Mouse (Mus musculus): ENCODE results near the gene Zfp426. TPM values are rescaled to one million over a fixed set of nuclear protein-coding genes. Genes with fewer than 3 reads are reported as not detected.

Zfp426 gene
- polyA plus RNA-seq, 1 experiment from 2014 or later, result 40.5 TPM

DNA sequence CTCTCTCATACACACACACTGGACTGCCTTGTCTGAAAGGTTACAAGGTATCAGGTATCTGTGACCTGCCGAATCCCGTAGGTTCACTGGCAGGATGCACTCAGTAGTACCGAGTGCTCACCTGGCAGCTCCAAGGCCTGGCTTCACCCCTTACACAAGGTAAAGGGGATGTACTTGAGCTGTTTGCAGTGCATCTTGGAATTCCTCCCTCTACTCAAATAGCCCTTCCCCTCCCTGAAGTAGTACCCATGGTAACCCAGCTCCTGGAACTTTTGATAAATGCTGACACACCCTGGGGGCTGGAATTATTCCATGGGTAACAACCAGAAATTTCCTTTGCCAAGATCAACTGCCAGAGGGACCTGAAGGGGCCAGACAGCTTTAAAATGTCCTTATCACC, 21.5 kb upstream of the Zfp426 start:
- 94% methylated on average over 3 of the region's 3 CpGs for WGBS
- Histone ChIP-seq H3K27me3 (replicated peaks; ENCODE audit: control insufficient read depth, insufficient read depth, low read length) (no peaks in the 10 kb centered on the region), H3K4me3 (ENCODE audit: low read depth, low read length) (no peak overlapping the region), H3K9ac (ENCODE audit: low read length) (no peak overlapping the region), H3K36me3 (ENCODE audit: control insufficient read depth, insufficient read depth, low read length) (peaks cover 60% of the 10 kb centered on the region), H3K9me3 (replicated peaks; ENCODE audit: control insufficient read depth, low read length) (no peaks in the 10 kb centered on the region), H3K27ac (ENCODE audit: low read depth, low read length) (no peak overlapping the region), H3K4me1 (ENCODE audit: control insufficient read depth, insufficient read depth, low read length) (peaks cover 12% of the 10 kb centered on the region), H3K4me2 (ENCODE audit: low read length) (no peak overlapping the region)
- DNase-seq (ENCODE audit: low spot score) (no peak), ATAC-seq (no peak)

- ATAC-seq, result no peak
- Histone ChIP-seq H3K4me1 (ENCODE audit: control insufficient read depth, insufficient read depth, low read length) (peaks cover 2% of the 10 kb centered on the region; the same call in 1 of the 2 replicates), H3K4me3 (ENCODE audit: low read depth, low read length) (no peak overlapping the region), H3K36me3 (ENCODE audit: control insufficient read depth, insufficient read depth, low read length) (peaks cover 55% of the 10 kb centered on the region), H3K4me2 (ENCODE audit: low read length) (no peak overlapping the region), H3K9me3 (replicated peaks; ENCODE audit: control insufficient read depth, low read length) (no peaks in the 10 kb centered on the region), H3K27me3 (replicated peaks; ENCODE audit: control insufficient read depth, insufficient read depth, low read length) (no peaks in the 10 kb centered on the region), H3K27ac (ENCODE audit: low read depth, low read length) (no peak overlapping the region), H3K9ac (ENCODE audit: low read length) (no peak overlapping the region)
- 86% methylated on average over 8 of the region's 8 CpGs for WGBS
- no peak for DNase-seq (ENCODE audit: low spot score)
These were observed 20.2 kb upstream of the Zfp426 start for GRCm38 (mm10) chr9:20512714-20513113.

GRCm38 (mm10) chr9:20511645-20512044, 19.1 kb upstream of the Zfp426 start:
- Histone ChIP-seq H3K27me3 (replicated peaks; ENCODE audit: control insufficient read depth, insufficient read depth, low read length) (no peaks in the 10 kb centered on the region), H3K36me3 (ENCODE audit: control insufficient read depth, insufficient read depth, low read length) (peaks cover 63% of the 10 kb centered on the region), H3K4me3 (ENCODE audit: low read depth, low read length) (no peak overlapping the region), H3K4me2 (ENCODE audit: low read length) (no peak overlapping the region), H3K27ac (ENCODE audit: low read depth, low read length) (no peak overlapping the region), H3K9me3 (replicated peaks; ENCODE audit: control insufficient read depth, low read length) (no peaks in the 10 kb centered on the region), H3K4me1 (ENCODE audit: control insufficient read depth, insufficient read depth, low read length) (peaks cover 2% of the 10 kb centered on the region; the same call in 1 of the 2 replicates), H3K9ac (ENCODE audit: low read length) (no peak overlapping the region)
- ATAC-seq, result no peak
- DNase-seq (ENCODE audit: low spot score), result no peak
- WGBS, result 96% methylated on average over 4 of the region's 4 CpGs

DNA sequence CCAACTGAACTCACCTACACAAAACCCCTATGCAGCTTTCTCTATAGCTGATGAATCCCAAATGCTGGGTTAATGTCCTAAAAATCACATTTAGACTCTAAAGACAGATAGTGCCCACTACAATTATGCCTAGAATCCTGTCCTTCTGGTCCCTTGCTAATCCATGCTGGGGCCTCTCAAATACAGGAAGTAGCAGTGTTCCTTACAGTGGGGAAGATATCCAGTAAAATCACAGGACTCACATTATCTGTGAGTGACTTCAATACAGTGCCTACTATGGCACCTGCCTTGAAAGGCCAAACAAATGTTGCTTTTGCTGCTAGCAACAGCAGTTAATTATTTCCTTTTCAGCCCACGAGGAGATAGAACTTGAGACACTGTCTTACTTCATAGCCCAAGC, 17.8 kb upstream of the Zfp426 start:
- WGBS, result 79% methylated on average over 1 of the region's 1 CpGs
- no peaks in the 10 kb centered on the region for H3K27me3 ChIP-seq (replicated peaks; ENCODE audit: control insufficient read depth, insufficient read depth, low read length)
- no peak overlapping the region for H3K4me3 ChIP-seq (ENCODE audit: low read depth, low read length)
- no peak for DNase-seq (ENCODE audit: low spot score)
- H3K9me3 ChIP-seq (replicated peaks; ENCODE audit: control insufficient read depth, low read length), result no peaks in the 10 kb centered on the region
- ATAC-seq, result no peak
- H3K4me2 ChIP-seq (ENCODE audit: low read length), result no peak overlapping the region
- H3K36me3 ChIP-seq (ENCODE audit: control insufficient read depth, insufficient read depth, low read length), result peaks cover 69% of the 10 kb centered on the region
- no peak overlapping the region for H3K27ac ChIP-seq (ENCODE audit: low read depth, low read length)
- H3K4me1 ChIP-seq (ENCODE audit: control insufficient read depth, insufficient read depth, low read length), result peaks cover 2% of the 10 kb centered on the region; the same call in 1 of the 2 replicates
- no peak overlapping the region for H3K9ac ChIP-seq (ENCODE audit: low read length)

DNA sequence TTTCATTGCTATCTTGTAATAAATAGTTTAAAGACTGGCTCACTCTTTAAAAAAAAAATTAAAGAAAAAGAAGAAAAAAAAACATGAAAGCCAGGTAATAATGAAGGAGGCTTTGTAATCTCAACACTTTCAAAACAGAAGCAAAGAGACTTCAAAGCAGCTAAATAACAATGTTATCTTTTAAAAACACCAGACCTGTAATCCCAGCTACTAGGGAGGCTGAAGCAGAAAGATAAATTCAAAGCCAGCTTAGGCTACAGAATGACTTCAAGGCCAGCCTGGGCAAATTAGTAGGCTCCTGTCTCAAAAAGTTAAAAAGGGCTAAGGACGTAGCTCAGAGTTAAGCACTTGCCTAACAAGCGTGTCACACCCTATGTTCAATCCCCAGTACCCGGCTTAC, 17.1 kb upstream of the Zfp426 start:
- no peak overlapping the region for H3K9ac ChIP-seq (ENCODE audit: low read length)
- no peak overlapping the region for H3K4me2 ChIP-seq (ENCODE audit: low read length)
- DNase-seq (ENCODE audit: low spot score) (no peak), ATAC-seq (no peak)
- no peaks in the 10 kb centered on the region for H3K27me3 ChIP-seq (replicated peaks; ENCODE audit: control insufficient read depth, insufficient read depth, low read length)
- no peak overlapping the region for H3K27ac ChIP-seq (ENCODE audit: low read depth, low read length)
- H3K36me3 ChIP-seq (ENCODE audit: control insufficient read depth, insufficient read depth, low read length), result peaks cover 69% of the 10 kb centered on the region
- no peak overlapping the region for H3K4me3 ChIP-seq (ENCODE audit: low read depth, low read length)
- H3K4me1 ChIP-seq (ENCODE audit: control insufficient read depth, insufficient read depth, low read length), result no peaks in the 10 kb centered on the region; the same call in 1 of the 2 replicates
- H3K9me3 ChIP-seq (replicated peaks; ENCODE audit: control insufficient read depth, low read length), result no peaks in the 10 kb centered on the region
- WGBS, result 76% methylated on average over 3 of the region's 3 CpGs

- Histone ChIP-seq H3K36me3 (ENCODE audit: control insufficient read depth, insufficient read depth, low read length) (peaks cover 77% of the 10 kb centered on the region), H3K4me1 (ENCODE audit: control insufficient read depth, insufficient read depth, low read length) (no peaks in the 10 kb centered on the region), H3K27me3 (replicated peaks; ENCODE audit: control insufficient read depth, insufficient read depth, low read length) (no peaks in the 10 kb centered on the region), H3K9me3 (replicated peaks; ENCODE audit: control insufficient read depth, low read length) (no peaks in the 10 kb centered on the region), H3K4me3 (ENCODE audit: low read depth, low read length) (no peak overlapping the region), H3K27ac (ENCODE audit: low read depth, low read length) (no peak overlapping the region), H3K9ac (ENCODE audit: low read length) (no peak overlapping the region), H3K4me2 (ENCODE audit: low read length) (no peak overlapping the region)
- no peak for ATAC-seq
- 92% methylated on average over 5 of the region's 5 CpGs for whole genome bisulfite sequencing
- no peak for DNase-seq (ENCODE audit: low spot score)
These were observed 12.3 kb upstream of the Zfp426 start for GRCm38 (mm10) chr9:20504801-20505200.

- Histone ChIP-seq H3K9me3 (replicated peaks; ENCODE audit: control insufficient read depth, low read length) (no peaks in the 10 kb centered on the region), H3K4me1 (ENCODE audit: control insufficient read depth, insufficient read depth, low read length) (peaks cover 8% of the 10 kb centered on the region), H3K36me3 (ENCODE audit: control insufficient read depth, insufficient read depth, low read length) (peaks cover 28% of the 10 kb centered on the region), H3K27ac (ENCODE audit: low read depth, low read length) (peak overlapping the region; percentile 84), H3K4me2 (ENCODE audit: low read length) (peak overlapping the region; percentile 82), H3K27me3 (replicated peaks; ENCODE audit: control insufficient read depth, insufficient read depth, low read length) (no peaks in the 10 kb centered on the region), H3K4me3 (ENCODE audit: low read depth, low read length) (peak overlapping the region; percentile 53), H3K9ac (ENCODE audit: low read length) (peak overlapping the region; percentile 73)
- ATAC-seq (no peak), DNase-seq (ENCODE audit: low spot score) (no peak)
- WGBS, result 10% methylated on average over 9 of the region's 9 CpGs
These were observed 735 bp upstream of the Zfp426 start for GRCm38 (mm10) chr9:20493281-20493680.

DNA sequence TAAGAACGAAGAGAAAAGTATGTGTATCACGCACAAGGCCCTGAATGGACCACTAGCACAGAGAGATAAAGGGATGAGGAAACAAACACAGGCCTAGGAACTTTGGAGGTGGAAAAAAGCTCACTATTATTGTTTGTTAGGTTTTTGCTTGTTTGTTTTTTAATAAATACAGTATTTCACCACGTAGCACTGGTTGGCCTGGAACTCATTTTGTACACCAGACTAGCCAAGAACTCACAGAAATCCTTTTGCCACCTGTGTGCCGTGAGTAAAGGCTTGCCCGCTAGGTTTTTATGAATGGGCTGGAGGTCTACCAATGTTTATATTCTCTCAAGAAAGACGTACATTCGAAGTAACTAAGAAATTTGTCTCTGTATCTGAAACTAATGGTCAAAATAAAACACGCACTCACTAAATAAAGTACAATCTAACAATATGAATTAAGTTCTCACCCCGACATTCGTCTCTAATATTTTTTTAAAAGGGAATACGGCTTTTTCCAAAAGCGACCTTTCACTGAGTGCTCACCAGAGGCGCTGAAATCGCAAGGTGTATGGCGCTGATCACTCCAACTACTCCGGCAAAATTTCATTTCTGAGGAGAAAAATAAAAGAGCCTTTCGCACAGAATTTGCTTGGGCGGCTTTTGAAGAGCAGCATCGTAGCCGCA, 554 bp downstream of the Zfp426 start:
- H3K27me3 ChIP-seq (replicated peaks; ENCODE audit: control insufficient read depth, insufficient read depth, low read length), result no peaks in the 10 kb centered on the region
- peaks cover 8% of the 10 kb centered on the region for H3K4me1 ChIP-seq (ENCODE audit: control insufficient read depth, insufficient read depth, low read length)
- peak overlapping the region; percentile 84 for H3K27ac ChIP-seq (ENCODE audit: low read depth, low read length)
- H3K4me2 ChIP-seq (ENCODE audit: low read length), result peak overlapping the region; percentile 82
- peaks cover 16% of the 10 kb centered on the region for H3K36me3 ChIP-seq (ENCODE audit: control insufficient read depth, insufficient read depth, low read length)
- WGBS, result 11% methylated on average over 20 of the region's 20 CpGs
- ATAC-seq (no peak), DNase-seq (ENCODE audit: low spot score) (peak; percentile 20)
- H3K4me3 ChIP-seq (ENCODE audit: low read depth, low read length), result peak overlapping the region; percentile 53
- no peaks in the 10 kb centered on the region for H3K9me3 ChIP-seq (replicated peaks; ENCODE audit: control insufficient read depth, low read length)
- H3K9ac ChIP-seq (ENCODE audit: low read length), result peak overlapping the region; percentile 73

GRCm38 (mm10) chr9:20489536-20489935, 3.0 kb downstream of the Zfp426 start:
- no peak overlapping the region for H3K9ac ChIP-seq (ENCODE audit: low read length)
- no peak overlapping the region for H3K4me2 ChIP-seq (ENCODE audit: low read length)
- no peak overlapping the region for H3K27ac ChIP-seq (ENCODE audit: low read depth, low read length)
- ATAC-seq, result no peak
- no peaks in the 10 kb centered on the region for H3K9me3 ChIP-seq (replicated peaks; ENCODE audit: control insufficient read depth, low read length)
- H3K4me3 ChIP-seq (ENCODE audit: low read depth, low read length), result no peak overlapping the region
- peaks cover 25% of the 10 kb centered on the region for H3K36me3 ChIP-seq (ENCODE audit: control insufficient read depth, insufficient read depth, low read length)
- DNase-seq (ENCODE audit: low spot score), result no peak
- peaks cover 8% of the 10 kb centered on the region for H3K4me1 ChIP-seq (ENCODE audit: control insufficient read depth, insufficient read depth, low read length)
- H3K27me3 ChIP-seq (replicated peaks; ENCODE audit: control insufficient read depth, insufficient read depth, low read length), result no peaks in the 10 kb centered on the region
- 93% methylated on average over 5 of the region's 5 CpGs for WGBS
